Mouse (Mus musculus) bone marrow, adult 2 months (tissue): ENCODE data around the gene Ugt1a2.

Experiments
- CTCF ChIP-seq: fragments of 200-500 bp; IDR thresholded peaks from 2 replicates; pipeline ENCODE4 v1.5.1; 2011; ENCODE audit warnings: low read length, control low read depth; ENCODE audit not compliant: control insufficient read depth, insufficient read depth
- POLR2A ChIP-seq: fragments of 200-500 bp; IDR thresholded peaks from 2 replicates; pipeline ENCODE4 v1.6.1; 2011; ENCODE audit warnings: low read depth, mild to moderate bottlenecking, control low read depth, low read length, borderline replicate concordance; ENCODE audit not compliant: control insufficient read depth

GRCm38 (mm10) chr1:88200456-88200855, at the start of gene Ugt1a2:
- TF ChIP-seq CTCF: no peak
- no peak for TF ChIP-seq POLR2A
